Mouse (Mus musculus): ENCODE measurements at regions not wholly inside any gene's neighbourhood (a gene's known extent, or its start where the extent isn't known, plus 50 kb on each side); places are given as distances from the start of the nearest gene placed in this dataset.

- DNase-seq (ENCODE audit: low spot score): no peak
Measured at GRCm38 (mm10) chr7:116857141-116857540, 353.0 kb downstream of the Nucb2 start.

GRCm38 (mm10) chr7:116857744-116858143 is 353.6 kb downstream of the Nucb2 start:
- DNase-seq (ENCODE audit: low spot score): no peak

GRCm38 (mm10) chr7:116882268-116882964 is 378.2 kb downstream of the Nucb2 start:
- DNase-seq (ENCODE audit: low spot score): no peak

GRCm38 (mm10) chr7:116893846-116894245 is 389.7 kb downstream of the Nucb2 start:
- no peak for DNase-seq (ENCODE audit: low spot score)

GRCm38 (mm10) chr7:116915797-116916196 is 411.6 kb downstream of the Nucb2 start:
- no peak for DNase-seq (ENCODE audit: low spot score)

- DNase-seq (ENCODE audit: low spot score): no peak
Measured at GRCm38 (mm10) chr7:116917921-116918670, 413.9 kb downstream of the Nucb2 start.

- no peak for DNase-seq (ENCODE audit: low spot score)
Measured at GRCm38 (mm10) chr7:116946448-116946847, 434.3 kb upstream of the Xylt1 start.

- no peak for DNase-seq (ENCODE audit: low spot score)
Measured at GRCm38 (mm10) chr7:116959196-116959895, 421.4 kb upstream of the Xylt1 start.

- no peak for DNase-seq (ENCODE audit: low spot score)
Measured at GRCm38 (mm10) chr7:116963839-116964238, 416.9 kb upstream of the Xylt1 start.

- DNase-seq (ENCODE audit: low spot score): no peak
Measured at GRCm38 (mm10) chr7:116991351-116991750, 389.4 kb upstream of the Xylt1 start.

- DNase-seq (ENCODE audit: low spot score): no peak
Measured at GRCm38 (mm10) chr7:116992166-116992565, 388.6 kb upstream of the Xylt1 start.

GRCm38 (mm10) chr7:116995770-116996169 is 385.0 kb upstream of the Xylt1 start:
- DNase-seq (ENCODE audit: low spot score): no peak

GRCm38 (mm10) chr7:117003167-117003566 is 377.6 kb upstream of the Xylt1 start:
- no peak for DNase-seq (ENCODE audit: low spot score)

GRCm38 (mm10) chr7:117018349-117018748 is 362.4 kb upstream of the Xylt1 start:
- no peak for DNase-seq (ENCODE audit: low spot score)

- DNase-seq (ENCODE audit: low spot score): peak; percentile 9
Measured at GRCm38 (mm10) chr7:117021716-117022115, 359.1 kb upstream of the Xylt1 start.

- no peak for DNase-seq (ENCODE audit: low spot score)
Measured at GRCm38 (mm10) chr7:117044926-117045325, 335.9 kb upstream of the Xylt1 start.

GRCm38 (mm10) chr7:117049249-117049648 is 331.5 kb upstream of the Xylt1 start:
- DNase-seq (ENCODE audit: low spot score): no peak

GRCm38 (mm10) chr7:117065771-117066170 is 315.0 kb upstream of the Xylt1 start:
- DNase-seq (ENCODE audit: low spot score): no peak

- DNase-seq (ENCODE audit: low spot score): no peak
Measured at GRCm38 (mm10) chr7:117090911-117091550, 289.7 kb upstream of the Xylt1 start.

GRCm38 (mm10) chr7:117092860-117093259 is 287.9 kb upstream of the Xylt1 start:
- DNase-seq (ENCODE audit: low spot score): no peak

- DNase-seq (ENCODE audit: low spot score): no peak
Measured at GRCm38 (mm10) chr7:117097618-117098017, 283.2 kb upstream of the Xylt1 start.

GRCm38 (mm10) chr7:117099041-117099440 is 281.7 kb upstream of the Xylt1 start:
- DNase-seq (ENCODE audit: low spot score): no peak
